Mouse (Mus musculus) kidney, postnatal 4 days (tissue): ENCODE results near the gene Tpra1.

ENCODE experiments used
- DNase-seq, 2 experiments: peaks; one replicate each; pipeline ENCODE4 v3.0.0; 2021; ENCODE audit warnings: mixed read lengths in 2 of 2

The Tpra1 gene

DNA sequence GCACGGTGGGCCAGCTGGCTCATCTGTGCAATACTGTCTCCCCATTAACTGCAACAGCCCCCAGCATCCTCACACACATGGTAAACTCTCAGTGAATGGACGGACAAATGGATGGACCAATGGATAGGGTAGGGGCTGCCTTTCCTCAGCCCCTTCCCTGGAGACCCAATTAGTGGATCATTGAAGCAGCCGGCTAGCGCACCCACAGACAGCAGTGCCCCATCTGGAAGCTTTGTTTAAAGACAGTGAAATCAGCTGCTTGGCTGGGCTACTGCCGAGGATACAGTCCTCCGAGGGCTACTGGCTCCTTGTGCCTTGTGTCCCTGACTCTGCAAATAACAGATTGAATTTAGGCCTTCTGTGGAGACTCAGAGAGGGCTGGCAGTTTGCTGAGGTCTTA, 27.4 kb downstream of the Tpra1 start:
- no peak for DNase-seq

GRCm38 (mm10) chr6:88930049-88930448, 28.0 kb downstream of the Tpra1 start:
- no peak for DNase-seq

DNA sequence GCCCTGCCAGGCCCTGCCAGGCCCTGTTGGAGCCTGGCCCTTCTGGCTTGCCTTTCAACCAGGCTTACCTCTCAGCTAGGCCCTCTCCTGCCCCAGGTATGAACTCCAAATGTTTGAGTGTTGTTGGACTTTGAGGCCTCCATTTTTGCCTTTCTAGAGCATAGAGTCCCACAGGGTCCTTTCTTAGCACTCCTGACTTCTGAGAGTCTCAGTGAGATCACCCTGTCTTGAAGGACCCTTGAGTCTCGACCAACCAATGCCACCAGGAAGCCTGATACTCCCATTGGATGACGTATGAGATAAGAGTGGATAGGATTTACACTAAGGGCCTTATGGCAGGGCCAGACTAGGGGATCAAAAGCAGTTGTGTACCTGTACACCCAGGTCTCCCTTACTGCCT, 29.4 kb downstream of the Tpra1 start:
- DNase-seq, result no peak

GRCm38 (mm10) chr6:88934132-88934531, 32.1 kb downstream of the Tpra1 start:
- DNase-seq, result no peak

- peak in 1 of 2 experiments; percentile 30 for DNase-seq
These were observed 32.8 kb downstream of the Tpra1 start for GRCm38 (mm10) chr6:88934816-88935215.

- peak; percentile 66 to 76 for DNase-seq
These were observed 33.8 kb downstream of the Tpra1 start for GRCm38 (mm10) chr6:88935735-88936276.

DNA sequence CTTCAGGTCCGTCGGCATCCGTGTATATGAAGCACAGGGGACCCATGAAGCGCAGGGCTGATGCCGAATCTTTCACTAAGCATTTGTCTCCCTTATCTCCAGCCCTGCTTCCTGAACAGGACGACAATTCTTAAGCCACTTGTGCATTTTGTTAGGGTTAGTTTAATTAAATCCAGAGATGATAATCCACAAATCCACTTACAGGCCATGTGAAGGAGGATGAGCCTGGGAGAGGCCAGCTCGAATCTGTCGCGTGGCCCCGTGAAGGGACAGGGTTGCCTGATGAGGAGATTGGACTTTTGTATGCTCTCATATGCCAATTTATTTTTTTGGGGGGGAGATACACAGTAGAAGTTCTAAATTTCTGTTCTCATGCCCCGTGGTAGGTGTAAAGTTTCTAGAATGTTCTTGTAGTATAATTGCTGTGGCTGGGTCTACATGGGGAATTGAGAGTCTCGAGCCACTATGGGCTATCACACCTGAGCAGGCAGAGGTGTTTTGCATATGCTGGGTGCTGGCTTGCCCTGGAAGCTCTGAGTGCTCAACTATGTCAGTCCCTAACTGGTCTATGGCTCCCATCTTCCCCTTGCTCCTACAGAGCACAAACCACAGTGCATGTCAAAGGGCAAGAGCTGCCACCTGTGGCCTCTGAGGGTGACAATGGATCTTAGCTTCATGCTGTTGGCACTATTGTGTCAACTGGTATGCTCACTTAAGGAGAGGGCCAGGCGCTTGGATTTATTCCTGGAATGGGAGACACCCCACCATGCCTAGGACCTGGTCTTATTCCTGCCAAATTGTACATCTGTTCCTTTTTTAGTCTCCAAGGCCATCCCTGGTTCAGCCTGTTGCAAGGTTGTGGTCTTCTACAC, 34.5 kb downstream of the Tpra1 start:
- DNase-seq, result no peak

- no peak for DNase-seq
These were observed 35.1 kb downstream of the Tpra1 start for GRCm38 (mm10) chr6:88937214-88937549.

- no peak for DNase-seq
These were observed 36.1 kb downstream of the Tpra1 start for GRCm38 (mm10) chr6:88937971-88938663.

- DNase-seq, result no peak
These were observed 36.6 kb downstream of the Tpra1 start for GRCm38 (mm10) chr6:88938664-88939055.

GRCm38 (mm10) chr6:88939281-88940089, 37.4 kb downstream of the Tpra1 start:
- DNase-seq, result no peak

DNA sequence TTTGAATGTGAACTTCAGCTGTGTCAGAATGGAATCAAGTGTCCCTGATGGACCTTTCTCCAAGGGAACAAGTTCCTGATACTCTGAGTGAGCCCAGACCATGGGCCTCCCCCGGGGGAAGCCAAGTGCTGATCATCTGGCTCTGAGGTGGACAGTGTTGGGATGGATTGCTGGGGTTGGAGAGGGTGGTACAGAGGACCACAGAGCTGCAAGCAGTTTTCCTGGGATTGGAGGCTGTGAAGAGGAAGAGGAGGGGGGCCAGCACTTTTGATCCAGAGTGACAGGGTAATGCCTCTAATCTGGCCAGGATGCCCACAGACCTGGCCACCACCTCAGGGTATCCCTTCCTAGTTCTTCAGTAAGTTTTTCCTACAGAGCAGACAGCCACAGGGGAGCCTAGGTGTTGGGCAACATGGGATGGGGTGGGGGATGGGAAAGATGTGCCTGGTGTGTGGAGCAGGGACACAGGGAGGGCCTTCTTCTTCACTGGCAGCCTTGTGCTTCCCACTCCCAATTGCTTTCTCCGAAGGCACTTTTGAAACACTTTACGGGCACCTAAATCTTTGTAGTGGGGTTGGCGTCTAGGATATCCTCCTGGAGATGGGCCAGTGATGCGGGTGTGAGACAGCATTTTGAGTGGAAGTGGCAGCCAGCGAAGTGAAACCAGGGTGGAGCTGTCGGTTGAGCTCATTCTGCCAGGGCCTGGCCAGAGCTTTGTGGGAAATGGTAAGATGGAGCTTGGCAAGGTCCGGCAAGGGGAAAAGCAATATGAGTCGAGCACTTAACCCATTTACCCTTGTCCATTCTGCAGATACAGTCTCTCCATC, 38.3 kb downstream of the Tpra1 start:
- no peak for DNase-seq

- no peak for DNase-seq
These were observed 39.6 kb downstream of the Tpra1 start for GRCm38 (mm10) chr6:88941628-88942027.

GRCm38 (mm10) chr6:88942595-88942994, 40.5 kb downstream of the Tpra1 start:
- DNase-seq, result no peak

GRCm38 (mm10) chr6:88943666-88944065, 41.6 kb downstream of the Tpra1 start:
- no peak for DNase-seq

DNA sequence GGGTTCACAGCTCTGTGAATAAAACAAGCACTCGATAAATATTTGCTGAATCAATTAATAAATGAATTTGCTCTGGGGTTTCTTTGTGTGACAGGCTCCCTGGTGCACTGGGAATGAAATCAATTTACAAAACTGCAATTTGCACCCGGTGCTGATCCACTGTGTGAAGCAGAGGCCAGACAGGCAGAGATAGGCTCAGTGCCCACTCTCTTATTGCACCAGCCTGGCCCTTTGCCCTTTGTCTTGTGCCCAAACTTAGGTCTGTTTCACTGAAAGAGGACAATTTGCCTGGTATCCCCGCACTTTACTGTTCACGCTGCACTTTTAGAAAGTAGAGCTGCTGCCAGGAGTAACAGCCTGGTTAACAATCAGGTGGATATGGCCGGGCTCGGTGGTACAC, 44.4 kb downstream of the Tpra1 start:
- DNase-seq, result no peak

DNA sequence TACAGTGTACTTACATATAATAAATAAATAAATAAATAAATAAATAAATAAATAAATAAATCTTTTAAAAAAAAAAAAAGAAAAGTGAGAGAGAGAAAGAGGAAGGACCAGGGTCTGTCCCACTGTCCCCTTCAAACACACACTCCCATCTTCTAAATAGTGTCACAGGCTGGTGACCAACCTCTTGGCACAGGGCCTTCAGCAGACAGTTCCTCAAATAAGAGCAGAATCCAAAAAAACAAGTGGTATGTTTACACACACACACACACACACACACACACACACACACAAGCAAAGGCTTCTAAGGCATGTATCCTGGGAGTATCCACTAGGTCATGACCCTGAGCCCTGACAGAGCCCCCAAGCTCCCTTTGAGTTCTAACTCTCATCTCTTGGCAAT, 45.7 kb downstream of the Tpra1 start:
- DNase-seq, result no peak

DNA sequence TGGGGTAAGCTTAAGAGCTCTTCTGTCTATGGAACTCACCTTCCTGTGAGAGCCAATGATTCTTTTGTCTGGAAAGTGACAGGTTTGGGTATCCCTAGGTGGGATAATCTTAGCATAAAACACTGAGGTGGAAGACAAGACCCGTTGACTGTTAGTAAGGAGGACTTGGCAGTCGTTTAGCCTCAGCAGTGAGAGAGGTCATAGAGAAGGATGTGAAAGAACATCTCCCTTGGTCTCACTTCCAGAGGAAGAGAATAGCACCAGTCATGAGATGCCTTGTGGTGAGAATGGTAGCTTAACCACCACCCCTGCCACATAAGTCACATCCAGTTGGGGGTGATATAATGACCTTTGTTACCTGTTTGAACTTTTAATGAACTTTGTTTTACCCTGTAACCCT, 54.7 kb downstream of the Tpra1 start:
- DNase-seq, result no peak

DNA sequence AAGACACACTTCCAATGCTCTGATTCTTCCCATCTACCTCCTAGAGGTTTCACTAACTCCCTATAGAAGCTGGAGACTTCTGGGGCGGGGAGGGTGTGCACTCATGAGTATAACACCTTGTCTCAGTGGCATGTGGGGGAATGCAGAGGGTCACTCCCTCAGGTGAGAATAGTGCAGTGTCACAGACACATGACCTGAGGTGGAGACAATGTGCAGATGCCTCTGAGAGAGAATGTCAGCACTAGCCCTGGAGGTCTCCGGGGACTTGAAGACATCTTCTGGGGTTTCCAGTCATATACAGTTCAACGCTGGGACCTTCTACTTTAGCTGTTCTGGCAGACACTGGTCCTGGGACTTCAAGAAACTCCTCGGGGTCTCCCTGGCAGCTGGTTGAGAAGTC, 55.3 kb downstream of the Tpra1 start:
- no peak for DNase-seq

GRCm38 (mm10) chr6:88957801-88958211, 55.8 kb downstream of the Tpra1 start:
- no peak for DNase-seq

- DNase-seq, result no peak
These were observed 56.3 kb downstream of the Tpra1 start for GRCm38 (mm10) chr6:88958305-88958704.

DNA sequence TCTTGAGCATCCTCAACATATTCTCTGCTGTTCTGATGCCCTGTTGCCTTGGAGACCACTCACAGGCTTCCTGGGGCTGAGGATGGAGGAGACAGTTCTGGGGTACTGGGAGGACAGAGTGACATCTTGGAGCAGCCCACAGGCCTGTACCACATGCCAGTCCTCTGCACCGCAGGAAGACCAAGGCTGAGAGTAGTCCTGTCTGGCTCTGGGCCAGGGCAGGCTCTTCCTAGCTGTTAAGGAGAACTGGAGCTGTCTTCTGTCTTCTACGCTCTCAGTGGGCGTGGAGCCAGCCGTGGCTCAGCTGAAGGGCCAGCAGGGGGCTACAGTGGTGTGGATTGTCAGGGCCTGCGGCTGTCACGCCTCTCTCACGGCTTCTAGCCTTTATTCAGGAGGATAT, 57.8 kb downstream of the Tpra1 start:
- DNase-seq, result peak; percentile 82 to 84
